Mouse (Mus musculus) embryo, embryonic 9.5 days (tissue): ENCODE results near the gene Dnajc3.
"Not testable (repeated sequence)": the region's sequence is repeated elsewhere in the genome, so short reads cannot be mapped to it uniquely, and the experiment has no call there.

Experiments
- DNase-seq: peaks from one replicate; pipeline ENCODE4 v3.0.0-alpha.2; 2017; ENCODE audit errors: extremely low spot score

Dnajc3 gene

DNA sequence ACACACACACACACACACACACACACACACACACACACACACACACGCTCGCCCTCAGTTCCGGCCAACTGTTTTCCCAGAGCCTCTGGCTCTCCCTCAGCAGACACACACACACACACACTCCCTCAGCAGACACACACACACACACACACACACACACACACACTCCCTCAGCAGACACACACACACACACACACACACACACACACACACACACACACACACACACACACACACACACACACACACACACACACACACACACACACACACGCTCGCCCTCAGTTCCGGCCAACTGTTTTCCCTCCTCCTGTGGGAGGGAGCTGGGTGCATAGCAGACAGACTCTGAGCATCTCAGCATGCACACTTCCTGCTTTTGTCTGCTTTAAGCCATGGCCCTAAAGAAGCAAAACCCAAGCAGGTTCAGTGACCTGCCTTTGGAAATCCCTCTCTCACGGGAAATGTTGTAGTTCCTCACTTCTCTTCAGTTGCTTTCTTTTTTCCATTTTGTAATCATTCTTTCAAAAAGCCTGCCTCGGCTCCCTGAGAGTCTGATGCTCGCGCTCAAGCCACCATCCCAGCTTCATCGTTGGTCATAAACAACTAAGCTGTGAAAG is 44.8 kb downstream of the Dnajc3 start:
- not testable (repeated sequence) for DNase-seq

DNA sequence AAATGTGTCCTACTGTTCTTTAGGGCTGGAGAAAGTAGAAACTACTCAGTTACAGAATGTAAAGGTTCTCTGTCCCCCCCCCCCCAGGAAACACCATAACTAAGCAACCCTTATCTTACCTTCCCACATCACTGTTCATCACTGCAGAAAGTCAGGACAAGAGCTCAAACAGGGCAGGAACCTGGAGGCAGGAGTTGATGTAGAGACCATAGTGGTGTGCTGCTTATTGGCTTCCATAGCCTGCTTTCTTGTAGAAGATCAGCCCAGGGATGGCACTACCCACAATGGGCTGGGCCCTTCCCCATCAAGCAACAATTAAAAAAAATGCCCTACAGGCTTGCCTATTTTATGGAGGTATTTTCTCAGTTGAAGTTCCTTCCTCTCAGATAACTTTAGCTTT is 45.6 kb downstream of the Dnajc3 start:
- no peak for DNase-seq

DNA sequence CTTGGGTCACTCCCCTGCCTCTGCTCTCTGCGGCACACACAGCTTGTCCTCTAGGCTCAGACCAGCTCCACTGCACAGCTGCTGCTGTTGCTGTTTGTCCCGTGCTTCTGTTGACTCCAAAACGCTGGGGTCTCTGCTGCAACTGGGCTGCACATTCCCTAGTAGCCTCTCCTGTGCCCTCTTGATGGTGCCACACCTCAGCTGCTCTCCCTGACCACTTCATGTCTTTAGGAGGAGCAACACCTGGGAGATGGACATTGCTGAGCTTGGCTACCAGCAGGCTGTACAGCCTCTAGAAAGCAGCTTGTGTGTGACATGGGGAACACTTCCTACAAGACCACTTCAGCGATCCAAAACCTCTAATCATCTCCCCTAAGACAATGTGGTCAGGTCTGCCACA is 46.4 kb downstream of the Dnajc3 start:
- DNase-seq = no peak

DNA sequence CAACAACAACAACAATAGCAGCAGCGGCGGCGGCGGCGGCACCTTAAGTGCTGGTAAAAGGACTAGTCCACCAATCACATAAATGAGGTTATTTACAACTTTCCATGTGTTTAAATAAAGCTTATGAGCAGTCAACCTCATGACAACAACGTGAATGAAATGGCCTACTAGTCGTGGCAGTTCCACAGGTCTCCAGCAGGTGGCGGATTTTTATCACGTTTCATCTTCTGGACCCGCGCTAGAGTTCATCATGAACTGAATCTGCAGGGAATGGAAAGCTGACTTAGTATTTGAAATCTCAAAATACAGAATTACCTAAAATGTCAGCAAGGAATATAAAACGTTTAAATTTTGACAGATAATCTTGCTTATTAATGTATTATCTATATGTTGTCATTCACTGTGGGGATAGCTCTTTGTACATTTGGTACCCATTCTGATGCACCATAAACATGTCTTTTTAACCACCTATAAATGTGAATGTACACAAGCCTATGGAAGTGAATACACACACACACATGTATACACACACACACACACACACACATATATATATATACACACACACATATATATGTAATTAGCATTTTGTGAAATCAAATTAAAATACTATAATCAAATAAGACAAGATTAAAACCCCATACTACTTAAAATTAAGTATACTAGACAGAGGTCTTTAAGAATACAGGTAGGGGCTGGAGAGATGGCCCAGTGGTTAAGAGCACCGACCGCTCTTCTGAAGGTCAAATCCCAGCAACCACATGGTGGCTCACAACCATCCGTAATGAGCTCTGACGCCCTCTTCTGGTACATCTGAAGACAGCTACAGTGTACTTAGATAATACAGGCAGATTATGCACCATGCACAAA is 49.1 kb downstream of the Dnajc3 start:
- peak; percentile 72 for DNase-seq

DNA sequence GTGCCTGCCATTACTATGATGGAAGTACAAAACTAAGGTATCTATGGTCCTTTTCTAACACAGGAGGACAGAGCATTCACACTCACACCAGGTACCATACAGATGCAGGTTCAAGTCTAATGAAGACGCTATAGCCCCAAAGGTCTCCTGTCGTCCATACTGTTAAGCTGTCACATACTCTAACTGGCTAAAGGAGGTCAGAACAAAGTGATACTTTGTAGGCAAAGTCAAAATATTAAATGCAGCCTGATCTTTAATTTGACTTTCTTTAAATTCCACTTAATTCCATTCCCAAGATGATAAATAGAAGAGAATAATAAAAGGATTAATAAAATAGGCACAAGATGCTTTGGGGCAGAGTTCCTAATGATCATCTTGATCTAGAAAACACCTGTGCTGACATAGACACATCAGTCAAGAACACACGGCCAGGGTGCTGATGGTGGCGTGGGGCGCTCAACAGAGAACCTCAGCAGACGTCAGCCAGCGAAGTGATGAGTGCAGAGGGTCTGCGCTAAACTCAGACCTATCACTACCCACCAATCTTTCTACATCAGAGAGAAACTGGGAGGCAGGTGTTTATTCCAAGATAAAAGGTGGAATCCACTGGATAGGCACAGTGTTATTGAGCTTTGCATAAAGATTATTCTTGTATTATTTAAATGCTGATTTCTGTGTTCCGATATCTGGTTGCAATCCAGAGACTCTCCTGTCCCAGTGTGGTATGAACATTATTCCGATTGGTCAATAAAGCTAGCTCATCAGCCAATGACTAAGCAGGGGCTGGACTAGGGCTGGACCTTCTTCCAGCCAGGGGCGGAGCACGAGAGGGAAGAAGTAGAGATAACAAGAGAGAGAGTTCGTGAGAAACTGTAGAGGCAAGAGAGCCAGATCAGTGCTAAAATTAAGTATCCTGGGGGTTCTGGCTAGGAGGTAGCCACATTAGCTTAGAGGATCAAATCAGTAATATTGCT is 50.0 kb downstream of the Dnajc3 start:
- DNase-seq = peak; percentile 9

DNA sequence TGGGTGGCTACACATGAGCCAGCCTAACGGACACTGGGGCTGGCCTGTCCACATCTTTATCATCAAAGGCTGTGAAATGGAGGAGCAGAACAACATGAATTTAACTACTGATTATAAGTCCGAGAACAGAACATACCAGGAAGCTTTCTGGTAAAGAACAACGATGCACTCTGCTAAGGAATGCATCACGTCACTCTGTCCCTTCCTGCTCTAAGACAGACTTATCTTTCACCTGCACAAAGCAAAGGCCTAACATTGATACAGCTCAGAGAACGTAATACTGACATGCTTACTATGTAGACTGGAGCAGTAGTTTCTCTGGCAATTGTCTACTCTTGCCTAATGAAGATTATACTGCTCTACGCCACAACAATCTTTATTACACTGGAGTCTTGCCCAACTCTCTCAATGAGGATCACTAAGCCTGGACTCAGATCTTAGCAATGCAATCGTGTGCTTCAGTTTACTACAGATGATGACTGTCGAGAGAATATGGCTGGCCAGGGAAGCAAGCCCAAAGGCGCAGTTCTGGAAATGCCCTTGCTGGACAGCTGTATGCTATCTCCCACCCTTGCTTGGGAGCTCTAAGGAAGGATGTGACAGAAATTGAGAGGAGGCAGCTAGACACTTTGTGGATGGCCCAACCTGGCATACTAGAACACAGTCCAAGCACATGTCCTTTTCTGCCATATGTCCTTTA is 57.6 kb downstream of the Dnajc3 start:
- DNase-seq = no peak

DNA sequence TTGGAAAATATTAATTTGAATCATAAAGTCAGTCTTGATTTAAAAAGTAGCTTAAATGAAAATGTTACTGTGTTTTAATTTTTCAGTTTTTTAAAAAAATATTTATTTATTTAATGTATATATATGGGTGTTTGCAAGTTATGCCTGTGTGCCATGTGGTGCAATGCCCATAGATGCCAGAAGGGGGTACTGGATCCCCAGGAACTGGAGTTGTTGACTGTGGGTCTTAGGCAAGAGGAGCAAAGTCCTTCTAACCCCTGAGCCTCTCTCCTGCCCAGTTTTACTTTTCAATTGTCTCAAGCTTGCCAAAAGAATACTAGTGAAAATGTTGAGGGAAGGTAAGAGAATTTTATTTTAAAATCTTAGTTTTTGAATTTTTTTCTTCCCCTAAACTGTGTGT is 65.5 kb downstream of the Dnajc3 start:
- DNase-seq = no peak

DNA sequence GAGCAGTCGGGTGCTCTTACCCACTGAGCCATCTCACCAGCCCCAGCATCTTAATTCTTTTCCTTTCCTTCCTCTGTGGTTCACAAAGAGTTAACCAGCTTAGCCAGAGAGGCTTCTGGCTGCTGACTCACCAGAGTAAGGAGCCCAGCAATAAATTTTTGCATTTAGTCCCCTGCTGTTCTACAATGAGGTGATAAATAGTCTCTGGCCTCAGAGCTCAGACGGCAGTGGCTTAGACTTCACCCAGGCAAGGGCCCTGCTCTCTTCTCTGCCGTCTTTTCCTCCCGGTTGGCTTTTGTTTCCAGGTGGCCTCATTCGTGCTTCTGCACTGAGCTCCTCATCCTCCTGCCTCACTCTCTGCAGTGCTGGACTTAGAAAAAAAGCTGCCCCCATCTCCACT is 68.1 kb downstream of the Dnajc3 start:
- no peak for DNase-seq

DNA sequence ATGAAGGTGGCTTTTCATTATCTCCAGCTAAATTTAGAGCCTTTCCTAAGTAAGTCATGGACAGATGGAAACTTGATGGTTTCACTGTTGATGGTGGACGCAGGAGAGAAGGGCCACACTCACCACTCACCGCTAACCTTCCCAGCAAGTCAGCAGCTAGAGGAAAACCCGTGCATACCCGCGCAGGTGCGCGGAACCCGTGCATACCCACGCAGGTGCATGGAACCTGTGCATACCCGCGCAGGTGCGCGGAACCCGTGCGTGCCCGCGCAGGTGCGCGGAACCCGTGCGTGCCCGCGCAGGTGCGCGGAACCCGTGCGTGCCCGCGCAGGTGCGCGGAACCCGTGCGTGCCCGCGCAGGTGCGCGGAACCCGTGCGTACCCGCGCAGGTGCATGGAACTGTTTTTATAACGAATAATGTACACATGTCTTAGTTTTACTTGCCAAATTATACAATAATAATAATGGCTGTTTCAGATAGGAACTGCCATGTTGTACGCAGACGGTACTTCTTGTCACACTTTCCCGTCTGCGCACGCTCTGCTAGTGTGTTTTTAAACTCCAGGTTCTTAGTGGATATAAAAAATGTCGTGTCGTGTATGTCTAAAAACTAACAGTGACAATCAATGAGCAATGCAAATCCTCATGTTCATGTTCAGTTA is 68.8 kb downstream of the Dnajc3 start:
- DNase-seq = no peak

DNA sequence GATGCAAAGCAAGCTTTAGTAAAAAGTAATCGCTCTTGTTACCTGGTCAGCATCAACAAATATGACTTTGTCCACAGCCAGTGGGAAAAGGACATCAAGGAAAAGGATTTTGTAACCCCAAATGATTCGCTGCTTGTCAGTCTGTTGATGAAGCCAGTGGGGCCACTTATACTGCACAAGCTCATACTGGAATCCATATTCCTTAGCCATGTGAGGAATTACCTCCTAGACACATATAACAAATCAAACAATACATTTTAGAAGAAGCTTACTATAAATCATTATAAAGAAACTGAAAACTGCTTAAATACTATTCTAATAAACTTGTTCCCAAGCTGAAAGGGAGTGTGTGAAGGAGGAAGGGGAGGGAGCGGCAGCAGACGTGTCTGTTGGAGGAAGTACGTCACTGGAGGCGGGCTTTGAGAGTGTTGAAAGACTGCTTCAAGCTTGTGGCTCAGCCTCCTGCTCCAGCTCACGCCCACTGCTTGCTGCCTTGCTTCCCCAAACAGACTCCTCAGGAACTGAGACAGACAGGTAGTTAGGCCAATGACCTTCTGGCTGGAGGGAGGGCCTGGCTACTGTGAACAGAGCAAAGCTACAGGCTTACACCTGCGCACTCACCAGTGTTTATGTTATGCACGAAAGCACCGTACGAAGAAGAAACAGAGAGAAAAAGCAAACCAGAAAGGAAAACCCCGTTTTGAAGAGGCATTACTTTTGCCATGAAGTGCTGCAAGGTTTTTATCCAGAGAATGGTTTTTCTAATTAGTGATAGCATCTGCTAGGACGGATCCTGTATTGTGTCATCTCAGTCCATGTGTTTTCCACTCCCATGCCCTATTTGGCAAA is 69.6 kb downstream of the Dnajc3 start:
- DNase-seq = peak; percentile 96

DNA sequence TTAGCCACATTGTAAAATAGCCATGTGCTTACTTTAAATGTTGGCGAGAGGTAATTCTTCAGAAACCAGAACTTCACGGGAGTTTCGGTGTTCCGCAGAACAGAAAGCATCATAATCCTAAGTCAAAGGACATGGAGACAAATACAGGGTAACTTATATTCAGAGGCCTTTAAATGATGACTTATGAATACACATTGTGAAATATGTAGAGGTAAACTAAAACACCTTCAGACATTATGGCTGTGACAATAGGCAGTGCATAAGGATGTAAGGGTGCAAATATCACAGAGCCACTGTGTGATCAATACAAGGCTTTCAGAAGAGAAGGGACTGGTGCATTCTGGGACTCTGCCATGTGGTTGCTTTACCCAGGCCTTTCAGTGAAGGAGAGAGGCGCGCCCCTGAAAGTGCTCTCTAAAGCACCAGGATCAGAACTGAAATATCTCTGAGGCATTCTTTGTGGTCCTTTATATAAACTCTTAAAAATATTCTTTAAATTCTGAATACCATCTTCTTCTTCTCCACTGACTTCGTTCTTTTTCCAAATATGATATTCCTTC is 70.3 kb downstream of the Dnajc3 start:
- no peak for DNase-seq

DNA sequence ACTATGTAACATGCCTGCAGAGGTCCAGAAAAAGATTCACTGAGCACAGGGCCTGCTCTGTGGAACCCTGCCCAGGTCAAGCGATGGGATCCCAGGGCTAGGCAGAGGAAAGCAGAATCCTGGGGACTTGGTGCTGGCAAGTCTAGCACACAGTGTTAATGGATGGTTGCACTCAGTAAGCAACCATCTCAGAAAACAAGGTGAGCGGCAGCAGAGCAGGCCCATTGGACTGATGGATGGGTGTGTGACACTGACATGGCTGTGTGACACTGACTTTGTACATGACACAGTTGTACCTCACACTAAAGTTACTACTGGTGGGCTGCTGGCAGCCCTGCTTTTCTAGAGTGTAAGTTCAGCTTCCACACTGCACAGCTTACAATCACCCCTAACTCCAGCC is 71.8 kb downstream of the Dnajc3 start:
- DNase-seq = no peak

DNA sequence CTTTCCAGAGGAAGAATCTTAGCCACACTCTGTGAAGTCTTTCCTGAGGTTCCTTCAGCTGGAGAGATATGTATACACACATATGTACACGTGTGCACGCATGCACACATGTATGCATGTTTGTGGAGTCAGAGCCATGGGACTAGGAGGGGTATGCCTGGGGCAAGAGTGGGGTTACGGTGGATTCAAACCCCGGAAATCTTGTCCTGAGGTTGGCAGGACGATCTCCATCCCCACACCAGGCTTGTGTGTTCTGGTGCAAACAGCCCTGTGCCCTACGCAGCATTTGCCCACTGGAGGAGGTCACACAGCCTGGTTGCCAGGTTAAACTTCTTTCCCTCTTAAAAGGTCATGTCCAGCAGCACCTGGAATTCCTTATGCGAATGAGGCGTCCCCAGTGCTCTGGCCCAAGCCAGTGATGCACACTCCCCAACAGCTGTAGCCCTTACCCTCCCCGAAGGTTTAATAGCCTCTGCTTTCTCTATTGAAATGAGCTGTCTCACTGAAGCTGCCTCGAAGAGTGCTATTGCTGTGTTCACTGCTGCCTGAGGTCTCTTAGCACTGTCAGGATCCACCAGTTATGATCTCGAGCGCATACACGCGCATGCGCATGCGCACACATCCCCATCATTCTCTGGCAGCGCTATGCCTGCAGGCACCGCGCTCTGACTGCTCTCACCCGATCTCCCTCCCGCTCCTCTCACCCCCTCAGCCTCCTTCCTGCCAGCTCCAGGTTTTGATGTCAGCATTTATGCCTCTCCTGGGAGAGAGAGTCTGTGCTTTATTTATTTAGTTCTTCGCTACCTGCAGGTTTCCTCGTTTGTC is 75.0 kb downstream of the Dnajc3 start:
- peak; percentile 18 for DNase-seq

DNA sequence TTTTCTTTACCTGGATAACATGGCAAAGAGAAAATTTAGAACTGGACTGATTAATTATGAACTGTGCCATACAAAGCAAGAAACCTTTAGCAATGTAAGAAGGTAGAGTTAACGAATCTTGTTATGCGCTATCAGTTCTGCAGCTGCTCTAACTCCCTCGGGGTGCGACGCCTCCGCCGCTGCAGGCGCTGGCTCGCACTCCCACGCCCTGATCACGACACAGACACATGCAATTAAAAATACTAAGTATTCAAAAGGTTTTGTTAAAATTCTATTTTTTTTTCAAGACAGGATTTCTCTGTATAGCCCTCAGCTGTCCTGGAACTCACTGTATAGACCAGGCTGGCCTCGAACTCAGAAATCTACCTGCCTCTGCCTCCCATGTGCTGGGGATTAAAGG is 75.8 kb downstream of the Dnajc3 start:
- DNase-seq = no peak

DNA sequence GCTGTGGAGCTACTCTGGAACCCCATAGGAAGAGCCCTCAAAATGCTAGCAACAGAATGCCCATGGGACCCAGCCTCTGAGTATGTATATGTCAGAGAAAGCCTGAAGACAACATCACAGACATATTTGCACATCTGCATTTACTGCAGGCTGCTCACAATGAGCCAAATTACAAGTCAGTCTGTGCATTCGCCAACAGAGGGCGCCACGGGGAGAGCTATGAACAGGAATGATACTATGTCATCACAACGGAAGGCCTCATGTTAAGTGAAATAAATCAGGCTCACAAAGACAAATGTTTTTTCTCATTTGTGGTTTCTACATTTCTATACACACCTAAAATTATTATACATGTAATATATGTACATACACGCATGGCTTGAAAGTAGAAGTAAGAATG is 88.1 kb downstream of the Dnajc3 start:
- no peak for DNase-seq

DNA sequence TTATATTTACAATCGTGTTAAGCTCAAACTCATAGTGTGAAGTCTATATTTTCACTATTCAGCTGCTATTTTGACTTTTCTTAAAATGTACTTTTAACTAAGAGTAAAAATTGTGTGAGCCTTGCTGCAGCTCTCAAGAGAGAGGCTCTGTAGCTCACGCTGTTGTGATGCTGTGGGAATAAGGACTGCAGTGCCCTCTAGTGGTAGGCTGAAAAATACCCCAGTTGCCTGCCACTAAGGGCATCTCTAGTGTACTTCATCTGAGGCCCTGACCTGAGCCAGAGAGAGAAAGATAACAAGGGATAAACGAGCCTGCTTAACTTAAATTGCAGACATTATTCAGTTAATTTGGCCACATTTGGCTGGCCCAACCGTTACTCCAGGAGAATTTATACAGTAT is 89.4 kb downstream of the Dnajc3 start:
- peak; percentile 62 for DNase-seq

DNA sequence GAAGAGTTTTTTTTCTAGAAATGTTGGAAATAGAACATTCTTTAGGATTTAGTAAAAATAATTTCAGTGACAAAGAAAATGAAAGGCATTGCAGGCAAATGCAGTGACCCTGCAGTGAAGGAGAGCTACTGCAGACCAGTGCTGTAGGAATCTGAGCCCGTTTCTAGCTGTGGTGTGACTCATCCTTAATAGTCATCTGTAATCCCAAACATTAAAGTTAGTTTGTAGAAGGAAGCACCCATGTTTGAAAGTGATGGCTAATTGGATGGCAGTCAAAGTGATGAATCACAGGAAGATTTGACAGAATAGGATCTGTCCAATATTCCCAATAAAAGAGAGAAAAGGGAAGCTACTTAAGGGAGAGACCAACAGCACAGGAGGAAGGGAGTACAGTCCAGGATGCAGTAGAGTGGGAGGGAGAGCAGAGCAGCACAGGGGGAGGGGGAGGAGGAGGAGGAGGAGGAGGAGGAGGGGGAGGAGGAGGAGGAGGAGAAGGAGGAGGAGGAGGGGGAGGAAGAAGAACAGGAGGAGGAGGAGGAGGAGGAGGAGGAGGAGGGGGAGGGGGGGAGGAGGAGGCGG is 90.0 kb downstream of the Dnajc3 start:
- no peak for DNase-seq
